Mouse (Mus musculus) heart, adult 2 months (tissue): ENCODE measurements around the gene Mad2l2.

Source experiments
- CTCF ChIP-seq: fragments of 200-600 bp; IDR thresholded peaks from 2 replicates; pipeline ENCODE4 v1.8.1; 2022; ENCODE audit warnings: antibody characterized with exemption, mild to moderate bottlenecking, moderate library complexity
- POLR2A ChIP-seq: fragments of 200-500 bp; IDR thresholded peaks from 2 replicates; pipeline ENCODE4 v1.6.1; 2011; ENCODE audit warnings: mild to moderate bottlenecking, low read depth, low read length, control low read depth; ENCODE audit not compliant: insufficient read depth

- TF ChIP-seq CTCF (no peak), POLR2A (no peak)
Measured at GRCm38 (mm10) chr4:148092551-148093271, 37.5 kb upstream of the Mad2l2 start.
